Mouse (Mus musculus) frontal cortex, postnatal 14 days (tissue): ENCODE results near the gene Chchd6.
A peak's percentile ranks its signal among the peaks of the same experiment; 100 is the strongest.

ENCODE experiments used
- DNase-seq, 2 experiments: peaks; one replicate each; pipeline ENCODE4 v3.0.0; 2022; ENCODE audit warnings: low spot score in 2 of 2

Gene Chchd6

DNA sequence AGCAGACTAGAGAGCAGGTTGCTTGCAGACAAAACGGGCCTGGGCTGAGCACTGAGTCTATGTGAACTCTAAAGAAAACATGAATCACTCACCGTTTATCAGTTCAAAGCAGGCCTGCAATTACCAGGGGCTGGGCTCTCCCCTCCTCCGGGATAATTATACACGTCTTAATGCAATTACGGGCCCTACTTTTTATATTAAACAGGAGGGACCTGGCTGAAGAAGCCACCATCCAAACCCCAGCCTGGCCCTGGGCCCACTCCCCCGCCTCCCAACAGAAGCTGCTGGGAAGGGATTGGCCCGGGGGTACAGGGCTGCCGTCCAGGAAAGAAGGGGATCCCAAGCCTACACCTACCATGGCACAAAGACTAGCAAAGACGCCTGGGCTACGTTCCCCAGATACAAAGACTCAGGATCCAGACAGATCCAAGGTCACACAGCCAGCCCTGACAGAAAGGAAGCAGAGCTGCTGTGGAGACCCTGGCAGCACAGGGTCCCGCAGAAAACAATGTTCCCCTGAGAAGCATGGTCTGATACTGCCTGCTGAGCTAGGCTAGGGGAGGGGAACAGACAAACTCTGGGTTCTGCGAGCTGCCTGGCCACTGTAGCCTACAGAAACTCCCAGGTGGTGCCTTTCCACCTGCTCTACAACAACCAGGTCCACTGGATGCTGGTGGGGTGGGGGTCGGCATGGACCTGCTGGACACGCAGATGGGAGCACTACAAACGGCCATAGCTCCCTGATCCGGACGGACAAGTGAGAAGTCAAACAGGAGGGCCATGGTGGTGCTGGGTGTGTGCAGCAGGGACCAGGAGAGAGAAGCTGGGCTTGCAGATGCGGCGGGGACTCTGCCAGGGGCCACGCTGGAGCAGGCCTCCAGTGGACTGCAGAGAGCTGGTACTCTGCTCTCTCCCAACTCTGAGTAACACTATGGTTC is 235.4 kb downstream of the Chchd6 start:
- DNase-seq = no peak

DNA sequence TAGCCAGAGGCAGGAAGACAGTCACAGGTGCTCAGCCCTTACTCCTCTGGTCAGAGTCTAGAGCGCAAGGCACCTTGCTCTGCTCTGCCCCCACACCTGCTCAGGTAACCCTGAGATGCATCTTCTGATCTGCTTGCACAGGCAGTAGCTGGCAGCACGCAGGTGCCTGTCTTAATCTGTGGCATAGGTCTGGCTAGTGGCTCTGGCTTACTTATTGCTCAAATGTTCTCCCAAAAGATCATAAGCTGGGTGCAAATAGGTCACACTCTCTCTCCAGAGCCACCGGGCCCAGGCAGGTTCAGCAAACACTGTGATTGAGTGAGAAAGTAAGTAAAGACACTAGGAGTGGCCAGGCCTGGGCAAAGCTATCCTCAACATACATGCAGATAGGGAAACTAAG is 236.3 kb downstream of the Chchd6 start:
- DNase-seq = no peak

DNA sequence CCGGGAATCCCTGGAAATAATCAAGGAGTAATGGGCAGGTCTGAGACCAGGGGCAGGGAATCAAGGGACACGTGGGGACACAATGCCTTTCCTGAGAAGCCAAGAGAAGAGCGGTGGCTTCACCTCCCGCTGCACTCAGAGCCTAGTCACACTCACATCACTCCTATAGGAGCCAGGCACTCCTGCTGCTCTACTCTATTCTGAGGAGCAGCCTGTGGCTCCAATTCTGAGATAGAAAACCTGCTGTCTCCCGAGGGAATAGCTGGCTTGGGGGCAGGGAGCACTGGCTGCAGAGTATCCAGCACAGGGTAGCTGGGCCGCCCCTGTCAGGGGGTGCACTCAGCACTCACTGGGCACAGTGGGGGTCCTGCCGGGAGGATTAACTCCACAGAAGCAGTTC is 239.8 kb downstream of the Chchd6 start:
- DNase-seq = no peak

DNA sequence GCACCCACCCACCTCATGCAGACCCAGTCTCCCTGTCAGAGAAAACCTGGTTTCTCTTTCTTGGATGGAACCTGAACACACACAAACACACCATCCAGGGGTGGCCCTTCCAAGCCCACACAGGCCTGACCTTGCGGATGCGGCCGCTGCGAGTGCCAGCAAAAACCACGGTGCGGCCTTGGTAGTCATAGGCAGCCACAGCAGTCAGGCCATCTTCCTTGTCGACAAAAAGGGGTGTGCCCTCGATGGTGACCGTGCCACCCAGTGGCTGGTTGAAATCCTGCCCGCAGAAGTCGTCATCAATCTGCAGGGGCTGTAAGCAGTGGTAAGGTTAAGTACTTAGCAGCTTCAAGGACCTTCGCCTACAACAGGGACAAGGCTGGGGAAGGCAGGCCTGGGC is 240.7 kb downstream of the Chchd6 start:
- DNase-seq = no peak

DNA sequence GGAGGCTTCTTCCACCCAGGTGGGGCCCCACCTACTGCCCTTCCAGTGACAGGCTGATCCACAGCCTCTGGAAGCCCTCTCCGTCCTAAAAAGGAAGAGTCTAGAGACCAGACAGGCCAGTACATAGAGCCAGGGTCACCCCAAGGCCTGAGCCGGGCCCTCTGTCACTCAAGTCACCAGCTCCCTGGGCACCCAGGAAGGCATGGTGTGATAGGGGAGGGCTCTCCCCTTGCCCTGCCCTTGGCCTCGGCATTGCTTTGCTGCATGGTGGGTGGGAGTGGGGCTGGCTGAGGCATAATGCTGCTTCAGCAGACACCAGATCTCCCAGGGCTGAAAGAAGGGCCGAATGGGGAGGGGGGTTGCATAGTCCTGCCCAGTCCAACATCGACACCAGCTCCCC is 241.4 kb downstream of the Chchd6 start:
- DNase-seq = no peak

DNA sequence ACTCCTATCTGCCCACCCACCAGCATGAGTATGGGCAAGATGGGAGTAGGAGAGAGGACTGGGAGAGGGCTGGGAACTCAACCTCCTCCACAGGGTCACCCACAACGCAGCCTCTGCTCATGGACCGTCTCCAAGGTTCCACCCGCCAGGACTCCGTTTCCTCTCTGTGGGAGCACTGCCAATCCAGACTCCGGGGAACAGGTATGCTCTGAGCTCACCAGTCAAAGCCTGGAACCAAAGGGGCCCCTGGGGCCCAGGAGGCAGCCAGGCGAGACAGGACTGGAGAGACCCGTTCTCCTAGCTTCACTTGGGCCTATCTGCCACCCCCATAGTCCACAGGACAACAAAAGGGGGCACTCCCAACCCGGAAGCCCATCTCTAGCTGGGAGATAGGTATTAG is 242.4 kb downstream of the Chchd6 start:
- DNase-seq = no peak

DNA sequence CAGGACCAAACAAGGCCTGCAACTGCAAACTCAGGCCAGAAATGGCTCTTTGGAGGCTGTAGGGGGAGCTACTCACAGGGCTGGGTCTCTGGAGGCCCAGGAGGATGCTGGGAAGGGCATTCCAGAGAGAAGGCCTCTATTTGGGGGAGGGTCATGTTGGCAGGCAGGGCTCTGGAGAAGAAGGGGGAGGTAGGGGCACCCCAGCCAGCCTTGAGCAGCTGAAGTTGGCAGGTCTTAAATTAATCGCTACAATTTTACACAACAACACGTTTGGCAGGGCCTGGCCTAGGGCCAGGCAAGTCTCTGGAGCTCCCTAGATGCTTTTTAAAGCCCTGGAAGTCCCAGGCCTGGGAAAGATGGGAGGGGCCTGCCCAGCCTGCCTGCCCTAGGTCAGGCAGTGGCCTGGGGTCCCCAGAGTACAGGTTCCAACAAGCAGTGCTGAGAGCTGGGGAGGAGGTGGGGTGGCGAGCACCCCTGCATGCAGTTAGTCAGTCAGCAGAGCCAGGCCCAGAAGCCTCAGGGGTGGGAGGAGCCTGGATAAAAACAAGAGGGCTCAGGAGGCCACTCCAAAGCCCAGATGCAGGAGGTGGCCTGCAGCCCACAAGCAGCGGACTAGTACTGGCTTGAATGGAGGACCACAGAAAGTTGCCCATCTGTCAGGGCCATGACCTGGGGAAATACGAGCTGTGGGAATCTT is 243.9 kb downstream of the Chchd6 start:
- DNase-seq = no peak

DNA sequence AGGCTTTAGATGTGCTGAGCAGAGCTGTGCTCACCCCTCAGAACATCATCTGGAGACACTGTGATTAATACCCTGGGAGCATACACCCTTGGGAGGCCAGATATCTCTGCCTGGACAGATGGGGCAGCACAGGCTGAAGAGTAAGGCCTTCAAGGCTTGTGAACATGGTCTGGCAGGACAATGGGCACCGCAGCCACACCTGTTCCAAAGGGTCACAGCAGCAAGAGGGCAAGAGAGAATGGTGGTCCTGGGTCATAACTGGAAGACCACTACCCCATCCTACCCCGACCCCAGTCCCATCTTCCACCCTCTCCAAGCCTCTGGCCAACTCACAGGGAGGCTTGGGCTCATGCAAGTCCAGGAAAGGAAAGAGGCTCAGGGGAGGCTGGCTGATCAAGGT is 244.9 kb downstream of the Chchd6 start:
- no peak for DNase-seq

DNA sequence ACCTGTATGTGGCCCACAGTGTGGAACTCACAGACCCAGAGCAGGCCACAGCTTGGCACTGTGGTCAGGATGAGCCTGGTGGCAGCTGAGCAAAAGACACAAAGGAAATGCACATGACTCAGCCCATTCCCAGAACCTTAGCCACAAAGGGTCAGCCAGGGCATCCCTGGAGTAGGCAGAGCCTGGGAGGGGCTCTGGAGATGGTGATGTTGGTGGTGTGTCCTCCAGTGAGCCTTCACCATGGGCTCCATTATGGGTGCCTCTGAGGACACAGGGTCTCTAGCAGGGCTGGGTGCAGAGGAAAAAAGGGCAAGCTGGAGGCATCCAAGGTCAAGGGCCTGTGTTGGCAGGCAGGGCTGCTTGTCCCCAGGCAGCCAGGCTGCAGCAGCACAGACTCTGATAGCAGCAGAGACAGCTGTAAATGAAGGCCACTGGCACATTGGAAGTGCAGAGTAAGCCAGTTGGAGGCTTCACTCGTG is 245.4 kb downstream of the Chchd6 start:
- no peak for DNase-seq

DNA sequence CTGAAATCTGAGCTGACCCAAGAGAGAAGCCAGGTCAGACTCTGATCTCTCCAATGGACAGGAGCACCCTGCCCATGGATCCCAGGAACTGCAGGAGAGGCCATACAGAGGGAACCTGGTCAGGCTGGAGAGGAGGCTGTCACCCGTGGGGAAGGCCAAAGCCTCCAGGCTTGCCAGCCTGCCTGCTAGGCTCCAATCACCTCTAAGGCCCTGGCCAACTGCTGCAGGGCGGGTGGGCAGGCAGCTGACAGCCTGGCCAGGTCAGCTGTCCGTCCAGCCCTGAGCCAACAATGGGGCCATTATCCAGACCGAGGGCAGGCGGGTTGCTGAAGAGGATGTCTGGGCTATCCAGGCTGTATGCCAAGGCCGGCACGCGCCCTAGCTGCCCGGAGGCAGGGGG is 247.1 kb downstream of the Chchd6 start:
- DNase-seq = no peak

DNA sequence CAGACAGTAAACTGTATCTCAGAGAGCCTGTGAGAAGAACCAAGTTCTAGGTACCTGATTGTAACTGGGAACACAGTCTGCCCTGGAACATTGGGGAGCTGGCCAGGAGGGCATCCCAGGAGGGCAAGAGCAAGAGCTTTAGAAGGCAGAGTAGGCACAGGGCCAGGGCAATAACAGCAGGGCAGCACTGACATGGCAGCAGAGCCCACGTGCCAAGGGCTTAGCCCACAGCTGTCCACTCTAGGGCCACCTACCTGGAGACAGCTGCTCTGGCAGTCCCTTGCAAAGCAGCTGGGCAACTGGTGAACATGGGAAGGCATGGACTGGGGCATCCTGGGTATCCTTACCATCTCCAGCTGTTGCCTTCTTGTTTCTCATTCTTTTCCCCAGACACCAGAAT is 247.7 kb downstream of the Chchd6 start:
- no peak for DNase-seq

DNA sequence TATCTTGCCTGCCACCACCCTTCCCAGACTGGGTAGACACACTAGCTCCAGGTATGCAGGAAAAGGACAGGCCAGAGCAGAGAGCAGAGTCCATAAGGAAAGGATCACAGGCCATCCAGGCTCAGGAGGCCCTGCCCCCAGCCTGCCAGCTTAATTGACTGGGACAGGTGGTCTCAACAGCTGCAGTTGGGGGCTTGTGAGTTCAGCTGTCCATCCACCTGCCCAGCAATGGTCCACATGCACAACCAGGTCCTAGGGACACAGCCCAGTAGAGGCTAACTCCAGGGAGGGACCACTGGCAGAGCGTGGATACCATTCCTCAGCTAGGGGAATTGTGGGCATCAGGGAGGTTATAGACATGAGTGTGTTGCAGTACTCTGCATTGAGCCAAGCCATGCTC is 249.6 kb downstream of the Chchd6 start:
- no peak for DNase-seq

DNA sequence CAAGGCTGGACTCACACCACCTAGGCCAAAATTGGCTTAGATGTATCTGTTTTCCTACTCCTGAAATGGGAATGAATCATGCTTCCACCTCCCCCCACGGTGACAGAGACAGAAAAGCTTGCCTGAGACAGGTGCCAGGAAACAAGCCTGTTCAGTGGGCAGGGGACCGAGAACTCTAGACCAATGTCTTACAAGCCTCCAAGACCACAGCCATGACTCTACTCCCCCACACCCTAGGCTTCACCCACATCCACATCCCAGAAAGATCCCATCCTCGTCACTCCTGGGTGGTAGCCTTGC is 250.0 kb downstream of the Chchd6 start:
- DNase-seq = no peak

DNA sequence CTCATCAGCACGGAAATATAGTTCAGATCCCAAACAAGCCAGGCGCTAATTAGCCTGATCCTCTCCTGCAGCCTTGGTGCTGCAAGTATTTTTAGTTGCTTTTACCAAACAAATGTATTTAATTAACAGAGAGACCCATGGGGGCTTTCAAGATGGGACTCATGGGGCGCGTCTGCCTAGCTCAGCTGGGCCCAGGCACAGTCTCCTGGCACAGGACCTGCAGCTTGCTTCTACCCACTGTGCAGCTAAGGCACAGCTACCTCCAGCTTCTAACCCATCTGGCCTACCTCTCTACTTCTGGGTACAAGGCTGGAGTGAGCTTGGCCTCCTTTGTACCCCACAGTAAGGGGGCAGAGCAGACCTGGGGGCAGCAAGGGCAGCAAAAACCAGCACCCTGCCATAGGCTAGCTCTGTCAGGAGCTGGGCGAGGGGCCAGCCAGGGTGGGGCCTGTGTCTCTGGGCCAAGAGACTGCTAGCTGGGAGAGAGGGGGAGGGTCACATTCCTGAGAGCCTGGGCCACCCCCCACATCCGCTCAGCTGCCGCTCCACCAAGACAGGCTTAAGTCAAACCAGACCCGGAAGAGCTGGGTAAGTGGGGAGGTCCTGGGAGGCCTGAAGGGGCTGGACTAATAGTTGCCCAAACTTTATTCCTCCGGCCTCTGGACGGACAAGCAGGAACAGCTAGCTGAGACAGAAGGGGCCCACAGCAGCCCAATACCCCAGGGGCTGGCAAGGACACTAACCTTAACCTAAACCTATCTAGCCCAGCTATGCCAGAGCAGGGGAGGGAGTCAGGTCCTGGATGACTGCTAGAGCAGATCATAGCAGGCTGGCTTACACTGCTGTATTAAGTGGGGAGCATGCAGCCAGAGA is 250.6 kb downstream of the Chchd6 start:
- DNase-seq = peak in 1 of 2 experiments; percentile 40

DNA sequence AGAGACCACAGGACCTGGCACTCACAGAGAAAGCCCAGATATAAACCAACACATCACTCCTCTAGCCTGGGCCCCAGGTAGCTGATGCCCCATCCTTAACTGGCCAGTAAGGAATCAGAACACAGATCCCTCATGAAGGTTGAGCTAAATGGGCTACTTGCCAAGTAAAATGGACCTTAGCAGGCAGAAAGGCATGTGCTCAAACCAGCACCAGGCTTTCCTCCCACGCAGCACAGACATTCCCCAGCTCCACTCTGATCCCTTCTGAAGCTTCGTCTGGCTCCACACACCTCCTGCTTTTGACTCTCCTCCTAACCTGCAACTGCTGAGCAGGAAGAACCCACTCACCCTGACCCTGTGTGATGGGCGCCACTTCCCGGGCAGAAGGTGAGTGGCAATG is 253.5 kb downstream of the Chchd6 start:
- DNase-seq = no peak

DNA sequence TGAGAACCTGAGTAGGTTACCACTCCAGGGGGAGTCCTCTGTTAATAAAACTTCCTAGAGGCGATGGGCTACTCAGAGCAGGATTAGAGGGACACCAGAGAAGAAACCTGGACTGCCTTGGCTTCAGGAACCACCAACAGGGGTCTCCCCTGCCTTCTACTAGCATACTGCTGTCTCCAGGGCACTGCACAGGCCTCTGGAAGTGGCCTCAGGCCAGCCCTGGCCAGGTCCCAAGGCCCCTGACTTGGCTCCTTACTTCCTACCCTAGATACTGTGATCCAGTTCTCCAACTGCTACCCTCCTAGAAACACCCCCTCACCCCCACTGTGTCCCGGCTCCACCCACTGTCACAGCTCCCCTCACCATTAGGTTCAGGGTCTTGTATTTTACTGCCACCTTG is 256.0 kb downstream of the Chchd6 start:
- peak in 1 of 2 experiments; percentile 60 for DNase-seq

DNA sequence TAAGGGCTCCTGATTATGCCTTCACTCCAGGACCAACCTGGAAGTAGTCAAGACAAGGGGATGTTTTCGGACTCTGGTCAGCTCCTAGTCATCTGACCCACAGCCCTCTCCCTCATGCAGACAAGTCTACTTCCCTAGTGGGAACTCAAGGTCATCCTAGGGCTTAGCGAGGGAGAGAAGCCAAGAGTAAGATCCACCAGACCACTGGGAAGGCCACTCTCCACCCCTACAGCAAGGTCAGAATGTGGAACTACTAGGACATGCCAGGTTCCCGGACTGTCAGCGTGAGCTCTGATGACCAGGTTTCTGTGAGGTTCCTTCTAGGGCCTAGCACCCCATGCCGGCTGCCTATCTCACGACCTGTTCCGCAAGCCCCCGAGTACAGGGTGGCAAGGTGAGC is 256.7 kb downstream of the Chchd6 start:
- DNase-seq = no peak

DNA sequence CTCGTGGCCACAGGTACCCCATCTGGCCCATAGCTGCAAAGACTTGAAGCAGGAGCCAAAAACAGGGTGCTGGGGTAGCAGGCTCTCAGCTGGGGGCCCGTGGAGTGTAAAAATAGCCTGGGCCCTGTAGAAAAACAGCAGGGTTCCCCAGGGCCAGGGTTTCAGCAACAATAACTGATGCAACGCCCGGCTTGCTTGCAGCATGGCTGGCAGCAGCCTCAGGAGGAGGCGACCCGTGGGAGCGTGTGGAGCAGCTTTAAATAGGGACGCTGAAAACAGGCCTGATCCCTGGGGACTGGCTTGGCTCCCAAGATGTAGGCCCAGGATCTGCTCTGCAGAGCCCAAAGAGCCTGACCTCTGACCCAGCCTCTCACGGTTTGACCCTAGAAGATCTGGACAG is 257.9 kb downstream of the Chchd6 start:
- DNase-seq = no peak

DNA sequence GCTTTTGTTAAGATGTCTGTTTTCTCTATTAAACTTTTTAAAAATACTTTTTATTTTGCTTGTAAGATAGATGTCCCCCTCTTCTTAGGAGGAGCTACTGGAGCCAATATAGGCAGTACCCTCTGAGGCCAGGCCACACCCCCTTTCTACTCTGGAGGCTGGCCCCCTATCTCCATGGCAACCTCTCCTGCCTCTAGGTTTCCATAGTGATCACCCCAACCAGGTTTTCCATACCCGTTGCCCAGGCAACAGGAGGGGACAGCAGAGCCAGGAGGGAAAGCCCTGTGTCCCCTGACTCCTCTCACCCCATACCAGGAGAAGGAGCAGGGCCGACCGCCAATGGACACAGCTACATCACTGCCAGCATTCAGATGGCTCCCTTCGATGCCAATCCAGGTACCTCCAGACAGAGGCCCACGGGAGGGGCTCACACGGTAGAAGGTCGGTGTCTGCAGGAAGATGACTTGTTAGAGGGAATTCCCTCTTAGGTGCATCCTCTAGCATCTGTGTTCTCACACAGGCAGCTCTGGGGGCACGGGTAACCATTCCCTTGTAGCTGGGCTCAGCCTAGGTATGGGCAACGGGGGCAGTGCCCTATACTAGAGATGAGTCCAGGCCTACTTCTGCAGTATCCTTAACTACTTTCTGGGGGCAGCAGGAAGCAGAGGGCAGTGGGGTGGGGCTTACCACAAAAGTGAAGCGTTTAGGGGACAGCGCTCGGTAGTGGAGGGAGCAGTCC is 261.3 kb downstream of the Chchd6 start:
- peak in 1 of 2 experiments; percentile 40 for DNase-seq
